34 mouse cellular contexts compared by ENCODE assay signal in genomic region chr13:75786264-75786663, GRCm38 (mm10).
"Had no signal": no experiment of that assay in that cellular context is flagged by ENCODE, and none has a peak within 500 bp of the region (broad histone marks: within the 10 kb centered on the region; RNA-seq: fewer than 3 reads in every experiment).

No protein-coding gene starts in this region.

- ATAC-seq: hindbrain, embryonic 16.5 days; hindbrain, postnatal 0 days; inflammation-experienced regulatory T-cells, adult 6 months; intestine, embryonic 15.5 days; intestine, embryonic 16.5 days; intestine, postnatal 0 days had no signal

- H3K4me2 ChIP-seq: heart, embryonic 12.5 days; heart, embryonic 13.5 days; heart, embryonic 15.5 days; hindbrain, embryonic 12.5 days; hindbrain, embryonic 13.5 days; hindbrain, embryonic 14.5 days; hindbrain, embryonic 15.5 days; intestine, embryonic 15.5 days; kidney, embryonic 15.5 days had no signal

- H3K9me3 ChIP-seq: heart, embryonic 12.5 days; heart, embryonic 13.5 days; heart, embryonic 15.5 days; hindbrain, embryonic 10.5 days; hindbrain, embryonic 12.5 days; hindbrain, embryonic 13.5 days; hindbrain, embryonic 15.5 days; intestine, embryonic 15.5 days; kidney, embryonic 15.5 days had no signal

- DNase-seq: heart, postnatal 10 days; heart, postnatal 14 days; heart, postnatal 36 days; heart, postnatal 4 days; kidney, adult 11 months; kidney, adult 18-20 months; kidney, adult 2 months; kidney, adult 8-10 months; kidney, adult 9 months; kidney, postnatal 10 days; kidney, postnatal 14 days; kidney, postnatal 25 days; kidney, postnatal 36 days; kidney, postnatal 4 days; layer of hippocampus, adult 9-11 months; layer of hippocampus, postnatal 36 days had no signal

- H3K27ac ChIP-seq: heart, embryonic 13.5 days; heart, embryonic 15.5 days; hindbrain, embryonic 10.5 days; hindbrain, embryonic 12.5 days; hindbrain, embryonic 13.5 days; hindbrain, embryonic 14.5 days; hindbrain, embryonic 15.5 days; hindbrain, postnatal 0 days; intestine, embryonic 15.5 days; kidney, embryonic 15.5 days; kidney, postnatal 0 days; layer of hippocampus, adult 2 months; left cerebral cortex, adult 2 months had no signal

- H3K27me3 ChIP-seq: heart, embryonic 12.5 days; heart, embryonic 13.5 days; heart, embryonic 15.5 days; hindbrain, embryonic 12.5 days; hindbrain, embryonic 13.5 days; hindbrain, embryonic 15.5 days; intestine, embryonic 15.5 days; kidney, embryonic 15.5 days had no signal

- H3K4me1 ChIP-seq: heart, embryonic 15.5 days; hindbrain, embryonic 10.5 days; hindbrain, embryonic 12.5 days; hindbrain, embryonic 13.5 days; hindbrain, embryonic 15.5 days; intestine, embryonic 15.5 days; kidney, embryonic 15.5 days had no signal

- H3K36me3 ChIP-seq: heart, embryonic 12.5 days; heart, embryonic 13.5 days; heart, embryonic 15.5 days; hindbrain, embryonic 10.5 days; hindbrain, embryonic 12.5 days; hindbrain, embryonic 13.5 days; hindbrain, embryonic 15.5 days; intestine, embryonic 15.5 days; kidney, embryonic 15.5 days had no signal

- H3K4me3 ChIP-seq: heart, embryonic 12.5 days; heart, embryonic 13.5 days; heart, embryonic 15.5 days; hindbrain, embryonic 10.5 days; hindbrain, embryonic 12.5 days; hindbrain, embryonic 13.5 days; hindbrain, embryonic 15.5 days; intestine, embryonic 15.5 days; kidney, embryonic 15.5 days; layer of hippocampus, adult 2 months; left cerebral cortex, adult 2 months had no signal

- H3K9ac ChIP-seq: heart, embryonic 12.5 days; heart, embryonic 13.5 days; heart, embryonic 15.5 days; hindbrain, embryonic 12.5 days; hindbrain, embryonic 13.5 days; hindbrain, embryonic 14.5 days; hindbrain, embryonic 15.5 days; intestine, embryonic 15.5 days; kidney, embryonic 15.5 days had no signal
